Mouse (Mus musculus) left cerebral cortex, adult 2 months (tissue): ENCODE results near the gene Grid1. TPM values are rescaled to one million over a fixed set of nuclear protein-coding genes. Genes with fewer than 3 reads are reported as not detected.
A peak's percentile ranks its signal among the peaks of the same experiment; 100 is the strongest.

Experiments
- DNase-seq, 2 experiments: peaks; one replicate each; pipeline ENCODE4 v3.0.0; 2021 to 2022; ENCODE audit warnings: low spot score in 2 of 2, mixed read lengths in 1 of 2; ENCODE audit errors: extremely low spot score in 1 of 2
- H3K27ac ChIP-seq: fragments of 200-600 bp; 2 replicates; pipeline ENCODE4 v1.8.1; 2022
- H3K4me3 ChIP-seq: fragments of 200-600 bp; 2 replicates; pipeline ENCODE4 v1.8.1; 2022
- CTCF ChIP-seq: fragments of 200-600 bp; IDR thresholded peaks from 2 replicates; pipeline ENCODE4 v1.8.1; 2022; ENCODE audit warnings: antibody characterized with exemption, mild to moderate bottlenecking, moderate library complexity
- intact Hi-C: fragments of 180-260 bp; cut with DNase I; formaldehyde crosslinking; loops from one replicate; pipeline ENCODE4 v1.15.1; 2025
- total RNA-seq, 2 experiments: library from RNA; stranded (reverse); gene quantifications; 2 replicates each; pipeline ENCODE4 v1.2.3; 2021

The Grid1 gene
- total RNA-seq, 2 experiments from 2014 or later, result 47.7 to 48.6 TPM

GRCm38 (mm10) chr14:35107596-35107995, 287.7 kb downstream of the Grid1 start:
- Histone ChIP-seq H3K27ac (no peak overlapping the region), H3K4me3 (no peak overlapping the region)
- no peak for DNase-seq
- intact Hi-C loops, result no loop called here
- no peak for TF ChIP-seq CTCF

- TF ChIP-seq CTCF, result peak; percentile 54
- no peak overlapping the region for H3K4me3 ChIP-seq
- intact Hi-C loops, result loop anchor here (5.0 kb wide), 1 partner anchor 289 kb away; the partner anchor contains the start of gene Grid1
- H3K27ac ChIP-seq, result no peak overlapping the region
- peak; percentile 26 to 31 for DNase-seq
These were observed 291.0 kb downstream of the Grid1 start for GRCm38 (mm10) chr14:35110928-35111327.

- intact Hi-C loops, result loop anchor here (5.0 kb wide), 1 partner anchor 290 kb away; the partner anchor contains the start of gene Grid1
- DNase-seq, result peak in 1 of 2 experiments; percentile 9
- H3K27ac ChIP-seq, result no peak overlapping the region
- H3K4me3 ChIP-seq, result no peak overlapping the region
- no peak for TF ChIP-seq CTCF
These were observed 292.7 kb downstream of the Grid1 start for GRCm38 (mm10) chr14:35112327-35113275.

- TF ChIP-seq CTCF, result no peak
- no peak for DNase-seq
- intact Hi-C loops, result loop anchor here (5.0 kb wide), 1 partner anchor 291 kb away; the partner anchor contains the start of gene Grid1
- no peak overlapping the region for H3K27ac ChIP-seq
- H3K4me3 ChIP-seq, result no peak overlapping the region
These were observed 293.4 kb downstream of the Grid1 start for GRCm38 (mm10) chr14:35113276-35113645.

- TF ChIP-seq CTCF, result no peak
These were observed 296.0 kb downstream of the Grid1 start for GRCm38 (mm10) chr14:35115913-35116312.

GRCm38 (mm10) chr14:35120089-35120488, 300.2 kb downstream of the Grid1 start:
- Histone ChIP-seq H3K4me3 (no peak overlapping the region), H3K27ac (no peak overlapping the region)
- no peak for TF ChIP-seq CTCF
- intact Hi-C loops, result loop anchor here (5.0 kb wide), 1 partner anchor 872 kb away; no protein-coding TSS in a partner anchor
- no peak for DNase-seq

More at GRCm38 (mm10) chr14:35115913-35116312, 296.0 kb downstream of the Grid1 start:
- DNase-seq, result peak in 1 of 2 experiments; percentile 2
- Histone ChIP-seq H3K4me3 (no peak overlapping the region), H3K27ac (no peak overlapping the region)
- intact Hi-C loops, result no loop called here

- H3K4me3 ChIP-seq, result no peak overlapping the region
- H3K27ac ChIP-seq, result no peak overlapping the region
- no peak for DNase-seq
- intact Hi-C loops, result loop anchor here (5.0 kb wide), 1 partner anchor 871 kb away; no protein-coding TSS in a partner anchor
- no peak for TF ChIP-seq CTCF
These were observed 301.0 kb downstream of the Grid1 start for GRCm38 (mm10) chr14:35120905-35121304.

DNA sequence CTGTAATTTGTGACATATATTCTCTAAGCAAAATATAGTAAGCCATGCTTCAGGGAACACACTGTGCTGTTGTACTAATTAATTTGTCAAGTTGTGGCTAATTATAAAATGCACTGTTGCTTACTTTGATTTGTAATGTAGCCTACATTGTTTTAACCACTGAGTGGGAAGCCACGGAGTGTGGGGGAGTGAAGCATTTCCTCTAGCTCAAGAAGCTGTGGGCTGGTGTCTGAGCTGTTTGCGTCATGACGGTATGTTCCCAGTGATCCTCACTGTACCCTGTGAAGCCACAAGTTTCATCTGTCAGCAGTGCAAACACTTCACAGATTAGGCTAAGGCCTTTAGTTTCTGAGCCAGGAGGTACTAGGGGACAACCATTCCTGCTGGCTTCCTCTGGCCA, 302.2 kb downstream of the Grid1 start:
- intact Hi-C loops, result loop anchor here (5.0 kb wide), 1 partner anchor 870 kb away; no protein-coding TSS in a partner anchor
- TF ChIP-seq CTCF, result no peak
- Histone ChIP-seq H3K4me3 (no peak overlapping the region), H3K27ac (no peak overlapping the region)
- DNase-seq, result peak; percentile 45 to 63

DNA sequence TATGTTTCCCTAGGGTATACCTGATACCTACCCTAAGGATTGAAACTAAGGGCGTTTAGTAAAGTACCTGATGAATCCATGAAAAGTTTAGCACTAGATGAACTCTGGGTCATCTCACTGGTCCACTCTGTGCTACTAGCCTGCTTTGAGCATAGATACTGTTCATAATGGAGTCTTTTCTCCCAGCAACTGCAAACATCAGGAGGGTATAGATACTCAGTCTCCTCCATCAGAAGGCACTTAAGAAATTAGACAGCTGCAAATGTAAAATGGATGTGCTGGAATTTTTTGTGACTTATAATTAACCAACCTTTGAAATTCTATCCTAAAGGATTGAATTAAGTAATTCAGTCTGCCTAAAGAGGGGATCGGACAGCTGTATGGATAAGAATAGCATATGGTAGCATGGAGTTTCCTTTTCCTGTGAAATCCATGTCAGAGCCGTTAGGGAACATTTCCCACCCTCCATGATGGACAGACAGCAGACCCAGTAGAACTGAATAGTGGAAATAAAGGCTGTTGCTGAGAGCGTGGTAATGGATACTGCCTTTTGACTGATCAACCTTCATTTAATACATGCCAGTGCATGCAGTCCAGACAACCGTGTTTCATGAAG, 303.5 kb downstream of the Grid1 start:
- no peak for TF ChIP-seq CTCF
- Histone ChIP-seq H3K27ac (no peak overlapping the region), H3K4me3 (no peak overlapping the region)
- intact Hi-C loops, result loop anchor here (5.0 kb wide), 1 partner anchor 869 kb away; no protein-coding TSS in a partner anchor
- no peak for DNase-seq

GRCm38 (mm10) chr14:35127616-35128015, 307.7 kb downstream of the Grid1 start:
- no peak overlapping the region for H3K27ac ChIP-seq
- intact Hi-C loops, result no loop called here
- no peak for DNase-seq
- no peak overlapping the region for H3K4me3 ChIP-seq
- TF ChIP-seq CTCF, result no peak

GRCm38 (mm10) chr14:35135056-35135455, 315.1 kb downstream of the Grid1 start:
- intact Hi-C loops, result no loop called here
- H3K27ac ChIP-seq, result no peak overlapping the region
- no peak for TF ChIP-seq CTCF
- DNase-seq, result no peak
- no peak overlapping the region for H3K4me3 ChIP-seq

- TF ChIP-seq CTCF, result no peak
- intact Hi-C loops, result no loop called here
- no peak overlapping the region for H3K27ac ChIP-seq
- no peak overlapping the region for H3K4me3 ChIP-seq
- no peak for DNase-seq
These were observed 318.2 kb downstream of the Grid1 start for GRCm38 (mm10) chr14:35138069-35138468.
